Mouse (Mus musculus) bone marrow macrophage, adult 2 months (primary cell): ENCODE data around the gene Ccsap.

Source experiments
- CTCF ChIP-seq: IDR thresholded peaks from 2 replicates; pipeline ENCODE4 v1.5.1; 2012; ENCODE audit warnings: low read depth, mild to moderate bottlenecking, low read length, moderate library complexity
- POLR2A ChIP-seq: IDR thresholded peaks from 2 replicates; pipeline ENCODE4 v1.6.1; 2012; ENCODE audit warnings: mild to moderate bottlenecking, low read depth, low read length, borderline replicate concordance

GRCm38 (mm10) chr8:123866971-123867370 lies 7.0 kb upstream of the Ccsap start:
- TF ChIP-seq POLR2A (no peak), CTCF (no peak)
